Mouse (Mus musculus): ENCODE measurements around the gene Mtmr3.

DNA sequence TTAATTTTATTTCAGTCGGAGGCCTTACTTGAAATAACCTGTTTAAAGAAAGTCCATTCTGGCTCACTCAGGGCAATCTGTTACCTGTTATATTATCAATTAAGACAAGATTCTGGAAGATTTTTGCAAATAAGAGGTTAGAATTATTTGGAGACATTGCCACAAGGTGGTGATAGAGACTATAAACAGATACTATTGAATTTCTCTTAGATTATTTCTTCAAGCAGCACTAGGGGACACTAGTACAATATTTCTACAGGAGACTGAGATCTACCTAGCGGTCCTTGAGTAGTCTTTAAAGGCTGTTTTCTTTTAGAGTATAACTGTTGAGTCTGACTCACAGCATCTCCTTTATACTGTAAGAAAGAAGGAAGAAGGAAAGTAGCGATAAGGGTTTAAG lies 158.0 kb downstream of the Mtmr3 start:
- TF ChIP-seq CTCF (IDR thresholded peaks at IDR 0.05; ENCODE audit: low read depth, low read length): no peak
- no peak for TF ChIP-seq TAL1 (conservative IDR thresholded peaks at IDR 0.05; ENCODE audit: low read depth, low read length)
- no peak for TF ChIP-seq GATA1 (IDR thresholded peaks at IDR 0.05; ENCODE audit: borderline replicate concordance, low read length)
- no peak for TF ChIP-seq POLR2AphosphoS5 (IDR thresholded peaks at IDR 0.05; ENCODE audit: insufficient replicate concordance, low read depth, low read length)

Data from G1E (cell line).